Mouse (Mus musculus): ENCODE results near the gene Nudt1.

Gene Nudt1

GRCm38 (mm10) chr5:140321042-140321755 lies at the start of gene Nudt1, which contains the start of gene Mad1l1:
Gene Nudt1, plus strand, starts transcription at chr5:140321656.
Gene Mad1l1, minus strand, starts transcription at chr5:140321552.
- peak; percentile 97 for DNase-seq (ENCODE audit: inconsistent ontology term)

GRCm38 (mm10) chr5:140276779-140277178 lies 44.7 kb upstream of the Nudt1 start:
- no peak for DNase-seq (ENCODE audit: inconsistent ontology term)

GRCm38 (mm10) chr5:140280205-140280604 lies 41.3 kb upstream of the Nudt1 start:
- no peak for DNase-seq (ENCODE audit: inconsistent ontology term)

GRCm38 (mm10) chr5:140282376-140282775 lies 39.1 kb upstream of the Nudt1 start:
- DNase-seq (ENCODE audit: inconsistent ontology term), result no peak

GRCm38 (mm10) chr5:140282900-140283299 lies 38.6 kb upstream of the Nudt1 start:
- DNase-seq (ENCODE audit: inconsistent ontology term), result no peak

GRCm38 (mm10) chr5:140284011-140284410 lies 37.4 kb upstream of the Nudt1 start:
- DNase-seq (ENCODE audit: inconsistent ontology term), result no peak

- no peak for DNase-seq (ENCODE audit: inconsistent ontology term)
These were observed 36.7 kb upstream of the Nudt1 start for GRCm38 (mm10) chr5:140284761-140285160.

GRCm38 (mm10) chr5:140288287-140288686 lies 33.2 kb upstream of the Nudt1 start:
- DNase-seq (ENCODE audit: inconsistent ontology term), result peak; percentile 33

- no peak for DNase-seq (ENCODE audit: inconsistent ontology term)
These were observed 32.3 kb upstream of the Nudt1 start for GRCm38 (mm10) chr5:140289161-140289560.

GRCm38 (mm10) chr5:140292152-140292551 lies 29.3 kb upstream of the Nudt1 start:
- no peak for DNase-seq (ENCODE audit: inconsistent ontology term)

GRCm38 (mm10) chr5:140298291-140298690 lies 23.2 kb upstream of the Nudt1 start:
- DNase-seq (ENCODE audit: inconsistent ontology term), result no peak

GRCm38 (mm10) chr5:140306016-140306415 lies 15.4 kb upstream of the Nudt1 start:
- no peak for DNase-seq (ENCODE audit: inconsistent ontology term)

GRCm38 (mm10) chr5:140307602-140308001 lies 13.9 kb upstream of the Nudt1 start:
- no peak for DNase-seq (ENCODE audit: inconsistent ontology term)

GRCm38 (mm10) chr5:140316716-140317115 lies 4.7 kb upstream of the Nudt1 start:
- no peak for DNase-seq (ENCODE audit: inconsistent ontology term)

- DNase-seq (ENCODE audit: inconsistent ontology term), result peak; percentile 72
These were observed 510 bp downstream of the Nudt1 start for GRCm38 (mm10) chr5:140321756-140322575.

- DNase-seq (ENCODE audit: inconsistent ontology term), result no peak
These were observed 2.6 kb downstream of the Nudt1 start for GRCm38 (mm10) chr5:140324058-140324457.

GRCm38 (mm10) chr5:140331615-140332512 lies 10.4 kb downstream of the Nudt1 start, which contains the start of gene Mrm2:
Gene Mrm2, minus strand, starts transcription at chr5:140331898.
- DNase-seq (ENCODE audit: inconsistent ontology term), result peak; percentile 83

GRCm38 (mm10) chr5:140332519-140332918 lies 11.1 kb downstream of the Nudt1 start:
- peak; percentile 14 for DNase-seq (ENCODE audit: inconsistent ontology term)

- DNase-seq (ENCODE audit: inconsistent ontology term), result no peak
These were observed 12.2 kb downstream of the Nudt1 start for GRCm38 (mm10) chr5:140333631-140334030.

- no peak for DNase-seq (ENCODE audit: inconsistent ontology term)
These were observed 15.2 kb downstream of the Nudt1 start for GRCm38 (mm10) chr5:140336680-140337079.

- no peak for DNase-seq (ENCODE audit: inconsistent ontology term)
These were observed 17.3 kb downstream of the Nudt1 start for GRCm38 (mm10) chr5:140338779-140339178.

GRCm38 (mm10) chr5:140339836-140340235 lies 18.4 kb downstream of the Nudt1 start:
- DNase-seq (ENCODE audit: inconsistent ontology term), result no peak

Measured in Muller cell, postnatal 12 days (primary cell).